Mouse (Mus musculus) T-helper 17 cell (primary cell): ENCODE results near the gene Prkcb.

Experiments used
- in situ Hi-C, 2 experiments: fragments of 300-600 bp; cut with MboI, MseI; formaldehyde crosslinking; loops; 1 replicate in 1 of 2; 2 replicates in 1 of 2; pipeline ENCODE4 v1.15.1; 2025; ENCODE audit warnings: high pct_unique_total_duplicates in 2 of 2

Prkcb gene

GRCm38 (mm10) chr7:122445056-122445455, 156.5 kb downstream of the Prkcb start:
- in situ Hi-C loops, result no loop called here

DNA sequence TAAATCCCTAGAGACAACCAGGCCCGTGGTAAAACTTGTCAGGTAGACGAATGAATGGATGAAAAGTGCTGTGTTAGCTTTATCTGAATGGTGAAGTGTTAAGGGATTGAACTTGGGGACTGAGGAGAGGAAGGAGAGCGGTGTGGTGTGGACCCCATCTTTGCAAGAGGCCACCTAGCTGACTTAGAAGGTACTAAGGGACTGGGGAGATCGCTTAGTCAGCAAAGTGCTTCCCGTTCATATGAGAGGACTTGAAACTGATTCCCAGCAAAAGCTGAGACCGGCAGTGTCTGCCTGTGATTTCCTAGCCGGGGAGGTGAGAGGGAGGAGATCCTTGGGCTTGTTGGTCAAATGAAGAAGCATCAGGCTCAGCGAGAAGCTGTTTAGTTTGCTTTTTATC, 164.1 kb downstream of the Prkcb start:
- in situ Hi-C loops, result loop anchor here in 1 of 2 experiments (5.0 kb wide), 1 partner anchor 100 kb away; no protein-coding TSS in a partner anchor

GRCm38 (mm10) chr7:122459203-122459965, 170.8 kb downstream of the Prkcb start:
- in situ Hi-C loops, result no loop called here

- in situ Hi-C loops, result loop anchor here (5.0 kb wide), 2 partner anchors 213 to 218 kb away; no protein-coding TSS in a partner anchor
Measured at GRCm38 (mm10) chr7:122460020-122460419, 171.5 kb downstream of the Prkcb start.

GRCm38 (mm10) chr7:122465823-122466549, 177.4 kb downstream of the Prkcb start:
- in situ Hi-C loops, result no loop called here

- in situ Hi-C loops, result no loop called here
Measured at GRCm38 (mm10) chr7:122466722-122467121, 178.2 kb downstream of the Prkcb start.

GRCm38 (mm10) chr7:122467831-122468230, 179.3 kb downstream of the Prkcb start:
- in situ Hi-C loops, result no loop called here

- in situ Hi-C loops, result loop anchor here in 1 of 2 experiments (5.0 to 10.0 kb wide), 2 partner anchors 194 to 452 kb away; no protein-coding TSS in a partner anchor
Measured at GRCm38 (mm10) chr7:122470370-122471280, 182.1 kb downstream of the Prkcb start.

DNA sequence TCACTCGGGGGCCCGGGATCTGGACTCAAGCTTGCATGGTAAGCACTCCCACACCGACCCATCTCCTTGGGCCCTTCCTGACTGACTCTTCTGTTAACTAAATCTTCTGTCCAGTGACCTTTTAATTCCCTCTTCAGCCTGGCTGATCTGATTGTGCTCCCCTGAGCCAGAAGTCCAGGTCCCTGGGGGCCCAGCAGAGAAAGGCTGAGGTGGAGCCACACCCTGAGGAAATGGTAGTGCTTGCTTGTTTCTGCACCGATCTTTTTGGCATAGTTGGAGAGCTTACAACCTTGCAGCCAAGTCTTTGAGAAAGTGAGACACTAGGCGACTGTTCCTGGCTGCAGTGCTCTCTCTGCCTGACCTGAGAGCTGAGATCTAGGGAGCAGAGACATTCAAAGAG, 183.7 kb downstream of the Prkcb start:
- in situ Hi-C loops, result loop anchor here in 1 of 2 experiments (5.0 to 10.0 kb wide), 2 partner anchors 193 to 450 kb away; no protein-coding TSS in a partner anchor

GRCm38 (mm10) chr7:122475038-122475437, 186.5 kb downstream of the Prkcb start:
- in situ Hi-C loops, result loop anchor here in 1 of 2 experiments (10.0 kb wide), 1 partner anchor 190 kb away; no protein-coding TSS in a partner anchor

GRCm38 (mm10) chr7:122476697-122477096, 188.1 kb downstream of the Prkcb start:
- in situ Hi-C loops, result loop anchor here in 1 of 2 experiments (10.0 kb wide), 1 partner anchor 188 kb away; no protein-coding TSS in a partner anchor

- in situ Hi-C loops, result loop anchor here in 1 of 2 experiments (10.0 kb wide), 1 partner anchor 188 kb away; no protein-coding TSS in a partner anchor
Measured at GRCm38 (mm10) chr7:122477118-122477517, 188.6 kb downstream of the Prkcb start.

GRCm38 (mm10) chr7:122477566-122478564, 189.3 kb downstream of the Prkcb start:
- in situ Hi-C loops, result loop anchor here in 1 of 2 experiments (10.0 kb wide), 1 partner anchor 187 kb away; no protein-coding TSS in a partner anchor

DNA sequence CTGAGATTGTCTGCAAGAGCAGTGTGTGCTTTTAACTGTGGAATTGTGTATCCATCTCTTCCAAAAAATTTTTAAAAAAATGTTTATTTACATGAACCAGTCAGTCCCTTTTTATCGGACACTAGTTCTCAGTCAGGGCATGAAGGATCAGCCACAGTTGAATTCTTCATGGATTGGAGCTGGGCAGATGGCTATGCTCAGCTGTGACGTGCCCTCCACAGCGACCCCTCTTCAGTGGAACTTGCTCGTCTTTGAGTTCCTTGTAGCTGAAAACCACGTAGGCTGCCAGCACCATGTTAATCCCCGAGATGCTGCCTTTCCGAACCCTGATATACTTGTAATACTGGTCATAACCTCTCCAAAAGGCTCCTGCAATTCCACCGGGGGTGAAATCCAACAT, 195.4 kb downstream of the Prkcb start:
- in situ Hi-C loops, result loop anchor here in 1 of 2 experiments (5.0 kb wide), 2 partner anchors 183 to 423 kb away; no protein-coding TSS in a partner anchor

DNA sequence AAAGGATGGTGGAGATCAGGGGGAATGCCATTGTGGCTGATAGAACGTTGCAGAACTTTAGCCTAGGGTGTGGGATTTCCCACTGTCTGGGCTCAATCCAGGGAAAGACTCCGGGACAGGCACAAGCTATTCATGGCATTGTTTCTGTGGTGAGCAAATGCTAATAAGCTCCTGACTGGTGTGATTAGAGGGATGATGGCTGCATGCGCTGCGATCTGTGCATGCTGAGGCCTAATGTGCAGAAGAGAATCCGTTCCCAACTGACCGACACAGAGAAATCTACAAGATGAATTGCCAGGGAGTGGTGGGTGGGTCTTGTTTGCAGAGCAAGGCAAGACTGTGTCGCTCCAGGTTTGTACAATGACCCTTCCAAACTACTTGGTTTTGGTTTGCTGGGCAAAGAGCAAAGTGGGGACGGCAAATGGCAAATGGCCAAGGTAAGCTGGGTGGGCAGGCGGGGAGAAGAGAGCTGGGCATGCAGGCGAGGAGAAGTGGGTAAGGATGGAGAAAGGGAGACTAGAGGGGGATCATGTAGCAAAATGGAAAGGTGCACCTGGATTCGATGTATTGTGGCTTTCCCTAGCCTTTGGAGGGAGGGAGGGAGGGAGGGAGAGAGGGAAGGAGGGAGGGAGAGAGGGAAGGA, 199.5 kb downstream of the Prkcb start:
- in situ Hi-C loops, result no loop called here

- in situ Hi-C loops, result no loop called here
Measured at GRCm38 (mm10) chr7:122492041-122492440, 203.5 kb downstream of the Prkcb start.

GRCm38 (mm10) chr7:122492936-122493335, 204.4 kb downstream of the Prkcb start:
- in situ Hi-C loops, result no loop called here

- in situ Hi-C loops, result no loop called here
Measured at GRCm38 (mm10) chr7:122494088-122494487, 205.5 kb downstream of the Prkcb start.

GRCm38 (mm10) chr7:122497516-122497915, 209.0 kb downstream of the Prkcb start:
- in situ Hi-C loops, result loop anchor here in 1 of 2 experiments (5.0 kb wide), 1 partner anchor 70 kb away; no protein-coding TSS in a partner anchor
